Mouse (Mus musculus) lung, embryonic 14.5 days (tissue): ENCODE data around the gene Tbc1d20. TPM values are rescaled to one million over a fixed set of nuclear protein-coding genes. Genes with fewer than 3 reads are reported as not detected.

ENCODE experiments used
- ATAC-seq: fragments of 200-750 bp; cut with Nextera tagmentation; 2 replicates; pipeline ENCODE4 v1.8.0; 2017; ENCODE audit warnings: mild to moderate bottlenecking, moderate TSS enrichment, moderate library complexity; ENCODE audit not compliant: insufficient read depth
- DNase-seq: peaks from one replicate; pipeline ENCODE4 v3.0.0-alpha.2; 2015
- H3K27ac ChIP-seq: fragments of 300-500 bp; sonication (generic); 2 replicates; pipeline ENCODE4 v1.5.1; 2014; ENCODE audit warnings: low read depth, mild to moderate bottlenecking, moderate library complexity
- H3K27me3 ChIP-seq: fragments of 300-500 bp; sonication (generic); 2 replicates; pipeline ENCODE4 v1.6.1; 2014; ENCODE audit warnings: low read length, control low read depth; ENCODE audit not compliant: insufficient read depth
- H3K36me3 ChIP-seq: fragments of 300-500 bp; sonication (generic); 2 replicates; pipeline ENCODE4 v1.6.1; 2014; ENCODE audit warnings: control low read depth; ENCODE audit not compliant: insufficient read depth
- H3K4me1 ChIP-seq: fragments of 300-500 bp; sonication (generic); 2 replicates; pipeline ENCODE4 v1.6.1; 2014; ENCODE audit warnings: antibody characterized with exemption, control low read depth; ENCODE audit not compliant: insufficient read depth
- H3K4me2 ChIP-seq: fragments of 300-500 bp; sonication (generic); 2 replicates; pipeline ENCODE4 v1.6.1; 2014; ENCODE audit warnings: mild to moderate bottlenecking
- H3K4me3 ChIP-seq: fragments of 300-500 bp; sonication (generic); 2 replicates; pipeline ENCODE4 v1.5.1; 2014; ENCODE audit warnings: low read depth, low read length
- H3K9ac ChIP-seq: fragments of 300-500 bp; sonication (generic); 2 replicates; pipeline ENCODE4 v1.6.1; 2014
- H3K9me3 ChIP-seq: fragments of 300-500 bp; sonication (generic); 2 replicates; pipeline ENCODE4 v1.6.1; 2016; ENCODE audit warnings: low read depth, low read length, control low read depth
- CTCF ChIP-seq: IDR thresholded peaks from 2 replicates; pipeline ENCODE4 v1.5.1; 2016; ENCODE audit warnings: antibody characterized with exemption, low read depth
- WGBS: fragments of 180-500 bp; shearing (Covaris S2); extraction: QIAGEN DNeasy Blood & Tissue Kit; methylation state at CpG from one replicate; pipeline ENCODE4 v1.1.7; 2014; 5-methylcytosine and 5-hydroxymethylcytosine counted together
- polyA plus RNA-seq: library from polyadenylated mRNA; unstranded; fragments of >200 nt; fragmentation: Nextera tagmentation; extraction: Ambion mirVana; gene quantifications from 2 replicates; pipeline ENCODE4 v1.2.1, GENCODE M21; 2014

Gene Tbc1d20
- polyA plus RNA-seq, 1 experiment from 2014 or later = 39.4 TPM

DNA sequence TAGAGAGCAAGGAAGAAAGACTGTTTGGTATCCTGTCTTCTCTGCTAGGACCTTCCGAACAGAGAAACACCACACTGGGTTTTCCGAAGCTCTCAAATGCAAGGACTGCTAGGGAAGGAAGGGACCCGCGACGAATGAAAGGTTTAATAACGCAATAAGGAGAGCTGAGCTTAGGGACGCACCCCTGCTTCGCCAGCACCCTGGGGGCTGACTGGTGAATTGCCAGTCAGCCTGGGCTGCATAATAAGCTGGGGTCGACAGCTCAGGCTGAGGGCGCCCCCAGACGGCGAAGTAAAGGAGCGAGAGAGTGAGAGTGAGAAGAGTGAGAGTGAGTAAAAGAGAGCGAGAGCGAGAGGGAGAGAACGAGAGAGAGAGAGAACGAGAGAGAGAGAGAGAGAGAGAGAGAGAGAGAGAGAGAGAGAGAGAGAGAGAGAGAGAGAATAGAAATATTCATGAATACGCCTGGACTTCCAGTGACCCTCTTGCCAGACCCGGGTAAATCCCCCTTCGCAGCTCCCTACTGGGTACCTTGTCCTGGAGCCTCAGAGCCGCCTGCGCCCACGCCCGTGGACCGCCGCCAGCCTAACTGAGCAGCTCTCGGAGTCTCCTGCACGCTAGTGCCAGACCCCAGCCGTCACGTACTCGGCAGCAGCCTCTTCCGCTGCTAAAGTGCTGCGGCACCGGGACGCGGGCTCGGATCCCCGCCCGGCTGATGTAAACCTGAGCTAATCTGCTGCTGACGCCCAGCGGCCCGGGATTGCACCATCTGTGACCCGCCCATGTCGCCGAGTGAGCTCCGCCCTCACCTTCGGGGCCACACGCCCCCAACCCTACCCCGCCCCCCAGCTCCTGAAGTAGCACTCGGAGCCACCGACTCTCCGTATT, 49.9 kb downstream of the Tbc1d20 start, which contains the start of gene Trib3:
Gene Trib3, minus strand, starts transcription at position 704 of the 885 bp plus-strand sequence.
- peak; percentile 81 for TF ChIP-seq CTCF
- Histone ChIP-seq H3K4me3 (peak within 1 kb of the TSS; percentile 53), H3K27me3 (no peaks in the 10 kb centered on the region), H3K9ac (peak within 1 kb of the TSS; percentile 58), H3K9me3 (no peaks in the 10 kb centered on the region), H3K27ac (no peak within 1 kb of the TSS), H3K36me3 (no peaks in the 10 kb centered on the region), H3K4me2 (peak within 1 kb of the TSS; percentile 92), H3K4me1 (no peaks in the 10 kb centered on the region)
- DNase-seq (peak; percentile 86), ATAC-seq (peak; percentile 85)
- WGBS = under 1% methylated on average over 52 of the region's 52 CpGs

DNA sequence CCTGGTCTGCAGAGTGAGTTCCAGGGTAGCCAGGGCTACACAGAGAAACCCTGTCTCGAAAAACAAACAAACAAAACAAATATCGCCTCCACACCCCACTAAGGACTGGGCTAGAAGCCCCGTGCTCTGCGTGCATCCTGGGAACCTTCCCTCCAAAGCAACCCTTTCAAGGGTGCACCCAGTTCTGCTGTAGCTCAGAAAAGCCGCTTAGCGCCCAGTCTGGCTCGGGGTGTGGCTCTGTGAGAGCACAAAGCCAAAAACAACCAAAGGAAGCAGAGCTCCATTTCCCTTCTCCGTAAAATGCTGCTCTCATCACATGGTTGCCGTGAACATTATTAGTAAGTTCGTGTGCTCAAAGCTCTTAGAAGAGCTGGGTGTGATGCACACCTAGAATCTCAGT, 50.7 kb downstream of the Tbc1d20 start:
- Histone ChIP-seq H3K4me3 (peak overlapping the region; percentile 53), H3K9ac (peak overlapping the region; percentile 58), H3K36me3 (no peaks in the 10 kb centered on the region), H3K27ac (no peak overlapping the region), H3K9me3 (no peaks in the 10 kb centered on the region), H3K4me2 (peak overlapping the region; percentile 92), H3K27me3 (no peaks in the 10 kb centered on the region), H3K4me1 (no peaks in the 10 kb centered on the region)
- ATAC-seq = peak; percentile 18
- 12% methylated on average over 10 of the region's 10 CpGs for WGBS
- TF ChIP-seq CTCF = no peak
- peak; percentile 22 for DNase-seq

DNA sequence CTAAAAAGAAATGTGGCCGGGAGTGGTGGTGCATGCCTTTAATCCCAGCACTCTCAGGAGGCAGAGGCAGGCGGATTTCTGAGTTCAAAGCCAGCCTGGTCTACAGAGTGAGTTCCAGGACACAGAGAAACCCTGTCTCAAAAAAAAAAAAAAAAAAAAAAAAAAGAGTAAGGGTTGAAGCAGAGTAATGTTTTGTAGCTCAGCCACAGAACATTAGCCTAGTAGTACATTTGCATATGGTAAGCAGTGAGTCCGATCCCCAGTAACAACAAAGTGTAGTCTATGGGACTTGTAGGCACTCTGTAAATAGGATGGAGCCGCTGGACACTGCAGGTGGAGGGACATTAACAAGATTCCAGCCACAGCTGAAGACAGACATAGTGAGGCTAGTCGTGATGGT, 51.3 kb downstream of the Tbc1d20 start:
- Histone ChIP-seq H3K36me3 (no peaks in the 10 kb centered on the region), H3K4me3 (no peak overlapping the region), H3K27me3 (no peaks in the 10 kb centered on the region), H3K4me1 (no peaks in the 10 kb centered on the region), H3K9ac (no peak overlapping the region), H3K9me3 (no peaks in the 10 kb centered on the region), H3K27ac (no peak overlapping the region), H3K4me2 (peak overlapping the region; percentile 92)
- no peak for TF ChIP-seq CTCF
- ATAC-seq (no peak), DNase-seq (no peak)
- 59% methylated on average over 5 of the region's 5 CpGs for WGBS

DNA sequence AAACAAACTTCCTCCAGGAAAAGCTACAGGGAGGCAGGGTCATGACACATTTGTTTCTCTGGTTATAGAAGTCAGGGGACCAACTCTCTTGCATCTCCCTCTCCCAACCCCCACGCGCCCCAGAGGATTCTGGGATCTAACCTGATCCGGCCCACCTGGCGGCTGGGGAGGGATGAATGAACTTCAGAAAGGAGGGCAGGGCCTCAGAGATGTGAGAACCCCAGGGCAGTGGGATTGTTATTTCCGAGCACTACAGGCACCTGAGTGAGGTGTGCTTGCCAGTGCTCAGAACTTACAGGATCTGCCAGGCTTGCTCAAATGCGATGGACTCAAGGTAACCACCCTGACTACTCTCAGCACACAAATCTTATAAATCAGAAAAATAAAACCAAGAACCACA, 51.8 kb downstream of the Tbc1d20 start:
- no peak for DNase-seq
- H3K36me3 ChIP-seq = no peaks in the 10 kb centered on the region
- no peak for TF ChIP-seq CTCF
- no peaks in the 10 kb centered on the region for H3K4me1 ChIP-seq
- H3K27ac ChIP-seq = no peak overlapping the region
- H3K4me2 ChIP-seq = no peak overlapping the region
- 66% methylated on average over 6 of the region's 6 CpGs for WGBS
- ATAC-seq = no peak
- no peaks in the 10 kb centered on the region for H3K27me3 ChIP-seq
- H3K9me3 ChIP-seq = no peaks in the 10 kb centered on the region
- H3K9ac ChIP-seq = no peak overlapping the region
- no peak overlapping the region for H3K4me3 ChIP-seq

DNA sequence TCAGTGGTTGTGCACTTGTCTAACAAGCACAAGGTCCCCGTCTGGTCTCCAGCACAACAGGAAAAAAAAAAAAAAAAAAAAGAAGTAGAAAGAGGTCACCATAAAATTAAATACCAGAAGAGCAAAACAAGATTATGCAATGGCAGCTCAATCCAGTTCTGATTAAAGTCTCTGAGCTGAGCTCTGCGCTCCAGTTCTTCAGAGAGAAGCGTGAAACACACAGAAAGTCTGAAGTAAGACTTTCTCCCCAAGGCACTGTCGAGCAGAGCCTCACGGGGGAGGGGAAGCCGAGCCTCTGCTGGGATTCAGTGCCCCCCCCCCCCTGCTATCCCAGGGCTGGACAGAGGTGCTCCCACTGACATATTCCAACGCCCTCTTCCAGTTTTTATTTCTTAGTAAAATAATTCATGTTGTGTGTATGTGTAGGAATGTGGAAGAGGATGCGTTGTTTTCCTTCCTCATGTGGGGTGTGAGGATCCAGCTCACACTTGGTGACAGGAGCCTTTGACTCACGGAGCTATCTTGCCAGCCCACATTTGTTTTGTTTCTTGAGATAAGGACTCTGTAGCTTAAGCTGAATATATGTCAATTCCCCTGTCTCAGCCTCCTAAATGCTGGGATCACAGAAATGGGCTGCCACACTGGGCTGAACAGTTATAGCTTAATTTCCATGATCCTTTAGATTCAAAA, 53.3 kb downstream of the Tbc1d20 start:
- WGBS = 26% methylated on average over 9 of the region's 9 CpGs
- Histone ChIP-seq H3K9ac (no peak overlapping the region), H3K36me3 (no peaks in the 10 kb centered on the region), H3K4me3 (no peak overlapping the region), H3K27me3 (no peaks in the 10 kb centered on the region), H3K4me2 (no peak overlapping the region), H3K27ac (no peak overlapping the region), H3K9me3 (no peaks in the 10 kb centered on the region), H3K4me1 (no peaks in the 10 kb centered on the region)
- no peak for ATAC-seq
- DNase-seq = peak; percentile 40
- no peak for TF ChIP-seq CTCF

DNA sequence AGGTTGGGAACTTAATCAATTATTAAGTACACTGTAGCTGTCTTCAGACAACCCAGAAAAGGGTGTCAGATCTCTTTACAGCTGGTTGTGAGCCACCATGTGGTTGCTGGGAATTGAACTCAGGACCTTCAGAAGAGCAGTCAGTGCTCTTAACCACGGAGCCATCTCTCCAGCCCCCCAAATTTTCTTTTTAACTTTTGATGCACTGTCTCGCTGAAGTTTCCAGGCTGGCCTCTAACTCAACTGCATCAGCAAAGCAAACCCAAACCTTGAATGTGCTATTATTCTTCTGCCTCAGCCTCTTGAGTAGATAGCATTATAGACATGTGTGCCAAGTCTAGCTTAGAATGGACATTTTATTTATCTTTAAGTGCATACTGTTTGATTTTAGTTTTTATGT, 54.1 kb downstream of the Tbc1d20 start:
- TF ChIP-seq CTCF = no peak
- DNase-seq (no peak), ATAC-seq (no peak)
- WGBS = 81% methylated on average over 2 of the region's 2 CpGs
- Histone ChIP-seq H3K36me3 (no peaks in the 10 kb centered on the region), H3K27me3 (no peaks in the 10 kb centered on the region), H3K27ac (no peak overlapping the region), H3K4me1 (no peaks in the 10 kb centered on the region), H3K4me2 (no peak overlapping the region), H3K9me3 (no peaks in the 10 kb centered on the region), H3K9ac (no peak overlapping the region), H3K4me3 (no peak overlapping the region)

DNA sequence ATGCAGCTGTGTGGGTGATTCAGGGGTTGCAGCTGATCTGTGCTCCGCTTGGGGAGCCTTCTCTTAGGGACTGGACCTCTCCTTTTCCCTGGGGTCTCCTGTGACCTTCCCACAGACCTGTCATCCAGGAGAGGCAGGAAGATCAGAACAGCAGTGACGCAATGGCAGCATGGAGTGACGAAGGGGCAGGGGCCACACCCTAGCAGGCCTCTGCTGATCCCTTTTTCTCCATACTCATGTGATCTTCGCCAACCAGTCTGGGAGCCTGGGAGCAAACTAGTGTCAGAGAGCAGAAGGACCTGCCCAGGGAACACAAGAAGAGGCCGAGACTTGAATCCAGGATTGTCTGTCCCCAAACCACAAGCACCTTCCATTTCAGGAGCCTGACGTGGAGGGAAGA, 55.6 kb downstream of the Tbc1d20 start:
- no peak overlapping the region for H3K4me3 ChIP-seq
- DNase-seq = no peak
- H3K9ac ChIP-seq = no peak overlapping the region
- H3K36me3 ChIP-seq = no peaks in the 10 kb centered on the region
- TF ChIP-seq CTCF = no peak
- no peak overlapping the region for H3K4me2 ChIP-seq
- WGBS = 81% methylated on average over 6 of the region's 6 CpGs
- no peaks in the 10 kb centered on the region for H3K27me3 ChIP-seq
- ATAC-seq = no peak
- H3K27ac ChIP-seq = no peak overlapping the region
- H3K4me1 ChIP-seq = no peaks in the 10 kb centered on the region
- no peaks in the 10 kb centered on the region for H3K9me3 ChIP-seq
